Mouse (Mus musculus) urinary bladder, postnatal 10 days (tissue): ENCODE measurements around the gene Kctd4.
"Not testable (repeated sequence)": the region's sequence is repeated elsewhere in the genome, so short reads cannot be mapped to it uniquely, and the experiment has no call there.

Experiments
- DNase-seq: peaks from one replicate; pipeline ENCODE4 v3.0.0; 2022; ENCODE audit warnings: low spot score

Gene Kctd4

DNA sequence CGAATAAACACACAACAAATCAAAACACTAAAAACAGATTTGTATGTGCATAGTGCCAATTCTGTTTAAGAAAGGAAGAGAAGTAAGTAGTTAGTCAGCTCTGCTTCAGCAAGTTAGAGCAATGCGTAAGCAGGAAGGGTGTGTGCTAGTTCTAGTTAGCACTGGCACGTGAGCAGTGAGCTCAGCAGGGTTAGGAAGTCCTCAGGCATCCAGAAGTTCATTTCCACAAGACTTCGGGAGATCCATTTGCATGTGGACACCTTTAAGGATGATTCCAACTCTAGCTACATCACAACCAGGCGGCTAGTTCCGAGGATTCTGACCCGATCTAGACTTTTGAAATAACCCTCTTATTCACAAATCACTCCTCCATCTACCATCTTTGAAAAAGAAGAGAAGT, at the start of gene Kctd4:
Kctd4 (plus strand) TSS at position 244 of the 400 bp plus-strand sequence.
- DNase-seq: no peak

DNA sequence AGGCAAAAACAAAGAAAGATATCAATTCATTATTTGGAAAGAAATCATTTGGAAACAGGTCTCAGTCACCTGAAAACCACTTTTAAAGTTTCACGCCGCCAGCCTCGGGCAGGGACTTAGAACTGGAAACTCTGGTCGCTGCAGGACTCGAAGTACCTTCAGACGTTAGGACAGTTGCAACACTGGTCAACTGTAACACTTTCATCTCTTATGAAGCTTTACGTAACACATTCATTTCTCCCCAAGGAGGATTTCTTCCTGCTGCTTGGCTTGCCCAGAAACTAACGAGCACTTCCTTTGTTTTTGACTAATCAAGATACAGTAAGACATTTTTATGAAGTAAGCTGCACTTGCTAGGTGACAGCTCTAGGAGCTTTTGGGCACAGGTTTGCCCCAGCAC, 47.9 kb upstream of the Kctd4 start:
- no peak for DNase-seq

DNA sequence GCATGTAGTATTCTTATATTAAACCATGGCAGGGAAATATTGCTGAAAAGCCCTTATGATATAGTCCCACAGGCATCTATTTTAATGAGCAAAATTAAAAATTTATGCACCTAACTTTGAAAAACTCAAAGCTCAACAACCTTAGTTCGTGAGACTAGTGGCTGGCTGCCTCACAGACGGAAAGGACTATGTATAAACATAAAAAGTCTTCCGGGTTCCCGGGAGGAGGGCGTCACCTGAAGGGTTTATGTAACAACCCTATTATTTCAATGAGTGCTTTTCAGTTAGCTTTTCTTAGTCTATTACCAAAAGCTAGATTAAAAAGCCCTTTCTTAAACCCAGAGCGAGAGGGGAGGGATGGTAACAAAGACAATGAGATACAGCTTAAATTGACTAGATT, 42.8 kb upstream of the Kctd4 start:
- no peak for DNase-seq

DNA sequence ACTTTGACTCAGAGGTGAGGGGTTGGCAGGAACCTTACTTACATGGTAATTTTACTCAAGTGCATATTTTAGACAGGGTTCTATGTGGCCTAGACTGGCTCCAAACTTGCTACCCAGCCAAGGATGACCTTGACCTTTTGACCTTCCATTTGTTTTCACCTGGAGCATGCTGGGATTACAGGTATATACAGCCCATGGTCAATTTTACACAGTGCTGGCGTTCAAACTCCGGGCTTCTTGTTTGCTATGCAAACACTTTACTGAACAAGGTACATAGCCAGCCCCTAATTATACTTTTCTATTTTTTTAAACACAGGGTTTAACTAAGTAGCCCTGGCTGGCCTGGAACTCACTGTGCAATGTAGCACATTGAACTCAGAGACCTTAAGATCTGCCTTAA, 42.1 kb upstream of the Kctd4 start:
- DNase-seq: no peak

DNA sequence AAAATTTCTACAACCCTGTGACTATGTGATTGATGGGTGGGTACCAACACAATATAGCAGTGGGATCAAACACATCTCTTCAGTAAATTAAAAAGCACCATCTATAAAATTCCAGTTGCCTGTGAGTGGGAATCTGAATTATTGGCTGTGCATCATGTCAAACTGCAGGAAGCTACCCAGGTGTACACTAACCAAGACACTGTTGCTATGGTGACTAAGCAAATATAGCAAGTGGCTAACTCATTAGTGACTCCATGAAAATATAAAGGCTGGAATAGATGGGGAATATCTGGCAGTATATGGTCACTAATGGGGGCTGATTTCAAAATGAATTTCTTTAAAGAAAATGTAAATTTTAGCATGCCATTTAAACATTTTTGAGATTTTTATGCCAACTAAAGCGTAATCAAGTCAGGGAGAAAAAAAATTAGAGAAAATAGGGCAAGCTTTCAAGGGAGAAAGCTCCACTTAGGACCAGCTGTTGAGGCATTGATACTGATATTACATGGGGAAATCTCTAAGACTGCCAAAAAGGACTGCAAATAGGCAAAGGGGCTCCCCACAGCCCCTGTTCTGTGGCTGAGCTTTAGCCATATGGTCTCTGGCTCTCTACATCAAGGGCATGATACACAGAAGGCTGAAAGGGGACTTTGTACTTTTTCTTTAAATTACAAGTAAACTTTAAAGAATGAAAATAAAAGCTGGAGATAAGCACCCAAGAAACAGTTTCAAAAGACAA, 31.3 kb upstream of the Kctd4 start:
- no peak for DNase-seq

DNA sequence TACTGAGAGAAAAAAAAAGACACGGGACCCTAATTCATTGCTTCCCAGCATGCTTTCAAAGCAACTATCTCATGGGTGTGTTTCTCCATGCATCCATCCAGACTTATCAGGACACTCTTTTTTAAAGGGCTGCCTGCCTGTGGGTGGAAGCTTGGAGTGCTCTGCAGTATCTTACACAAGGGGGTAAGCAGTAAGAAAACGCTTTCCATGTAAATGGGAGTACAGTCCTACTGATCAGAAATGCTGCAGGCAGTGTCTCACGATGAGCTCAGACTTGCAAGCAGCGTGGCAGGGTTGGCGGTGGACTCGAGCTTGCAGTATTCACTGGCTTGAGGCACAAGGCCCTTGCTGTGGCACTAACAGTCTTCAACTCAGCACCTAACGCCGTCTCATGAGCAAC, 25.1 kb upstream of the Kctd4 start:
- DNase-seq: not testable (repeated sequence)

DNA sequence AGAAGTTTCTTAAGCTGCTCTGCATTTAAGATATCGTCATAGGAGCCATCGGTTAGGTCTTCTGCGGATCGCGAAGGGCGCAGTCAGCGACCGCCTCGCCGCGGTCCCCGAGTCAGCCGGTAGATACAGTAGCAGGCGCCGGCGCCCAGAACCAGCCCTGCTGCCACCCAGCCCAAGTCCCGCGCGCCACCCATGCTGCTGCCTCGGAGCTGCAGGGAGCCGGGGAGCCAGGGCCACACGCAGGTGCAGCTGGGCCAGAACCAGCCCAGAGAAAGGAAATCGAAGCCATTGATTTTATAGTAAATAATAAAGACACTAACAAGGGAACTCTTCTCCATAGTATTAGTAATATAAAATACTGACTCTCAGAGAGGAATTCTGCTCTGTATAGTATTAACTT, 23.5 kb upstream of the Kctd4 start:
- no peak for DNase-seq

DNA sequence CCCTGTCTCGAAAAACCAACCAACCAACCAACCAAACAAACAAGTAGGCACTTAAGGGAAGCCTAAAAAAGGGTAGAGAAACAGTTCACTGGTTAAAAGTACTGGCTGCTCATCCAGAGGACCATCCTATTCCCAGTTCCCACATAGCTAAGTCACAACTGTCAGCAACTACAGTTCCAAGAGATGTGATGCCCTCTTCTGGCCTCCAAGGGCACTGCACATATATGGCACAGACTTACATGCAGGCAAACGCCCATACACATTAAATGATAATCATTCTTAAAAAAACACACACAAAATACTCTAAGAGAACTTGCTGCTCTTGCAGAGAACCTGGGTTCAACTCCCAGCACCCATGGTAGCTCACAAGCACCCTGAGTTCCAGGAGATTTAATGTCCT, 20.4 kb upstream of the Kctd4 start:
- no peak for DNase-seq

DNA sequence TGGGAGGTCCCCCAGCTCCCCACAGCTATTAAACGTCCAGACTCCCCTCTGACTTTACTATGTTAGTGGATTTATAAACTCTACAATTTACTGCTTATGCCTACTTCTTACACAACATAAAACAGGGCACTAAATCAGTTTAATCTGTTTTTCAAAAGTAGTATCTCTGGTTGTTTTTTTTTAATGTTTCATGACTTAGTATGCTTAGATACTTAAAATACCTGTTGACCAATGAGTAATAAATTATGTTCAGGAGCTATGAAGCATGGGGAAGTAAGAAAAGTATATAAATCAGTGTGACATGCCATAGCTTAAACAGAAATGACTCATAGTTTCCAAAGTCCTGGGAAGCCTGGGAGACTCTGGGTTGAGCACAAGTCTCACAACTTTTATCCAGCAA, 17.1 kb upstream of the Kctd4 start:
- DNase-seq: no peak

DNA sequence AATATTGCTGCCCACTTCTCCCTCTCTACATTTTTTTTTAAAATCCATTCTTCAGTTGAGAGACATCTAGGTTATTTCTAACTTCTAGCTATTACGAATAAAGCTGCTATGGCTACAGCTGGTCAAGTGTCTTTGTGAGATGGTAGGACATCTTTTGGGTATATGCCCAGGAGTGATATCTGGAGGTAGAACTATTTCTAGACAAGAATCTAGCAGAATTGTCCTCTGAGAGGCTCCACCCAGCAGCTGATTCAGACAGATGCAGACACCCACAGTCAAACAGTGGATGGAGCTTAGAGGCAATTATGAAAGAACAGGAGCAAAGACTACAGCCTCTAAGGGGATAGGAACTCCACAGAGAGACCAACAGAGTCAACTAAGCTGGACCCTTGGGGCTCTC, 13.3 kb upstream of the Kctd4 start:
- no peak for DNase-seq

DNA sequence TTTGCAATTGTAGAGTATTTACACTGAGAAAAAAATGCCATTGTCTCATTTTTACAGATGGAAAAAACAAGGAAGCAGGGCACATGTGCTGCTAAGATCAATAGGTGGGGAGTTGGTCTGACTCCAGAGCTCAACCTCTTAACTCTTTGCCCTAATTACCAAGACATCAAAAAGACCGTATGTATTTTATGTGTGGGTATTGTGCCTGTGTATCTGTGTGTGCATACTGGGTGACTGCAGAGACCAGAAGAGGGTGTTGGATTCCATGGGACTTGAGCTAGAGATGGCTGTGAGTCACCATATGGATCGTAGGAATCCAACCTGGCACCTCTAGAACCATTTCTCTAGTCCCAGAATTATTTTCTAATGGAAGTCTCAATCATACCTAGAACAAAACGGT, 12.4 kb upstream of the Kctd4 start:
- DNase-seq: no peak

DNA sequence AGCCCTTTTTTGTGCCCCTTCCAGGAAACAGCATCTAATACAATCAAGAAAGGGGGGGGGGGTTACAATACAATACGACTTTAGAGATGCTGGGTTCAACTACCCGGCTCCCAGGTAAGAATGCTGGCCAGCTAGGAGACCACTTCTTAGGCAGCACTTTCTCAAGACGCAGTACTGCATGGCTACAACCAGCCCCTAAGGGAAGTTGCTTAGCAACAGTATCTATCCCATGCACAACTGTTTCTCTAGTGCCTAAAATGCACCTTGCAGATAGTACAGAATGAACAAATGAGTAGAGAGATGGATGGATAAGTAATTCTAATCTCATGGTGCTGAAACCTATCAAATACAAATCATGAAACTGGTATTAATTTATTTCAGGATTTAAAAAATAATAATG, 7.1 kb upstream of the Kctd4 start:
- DNase-seq: no peak

DNA sequence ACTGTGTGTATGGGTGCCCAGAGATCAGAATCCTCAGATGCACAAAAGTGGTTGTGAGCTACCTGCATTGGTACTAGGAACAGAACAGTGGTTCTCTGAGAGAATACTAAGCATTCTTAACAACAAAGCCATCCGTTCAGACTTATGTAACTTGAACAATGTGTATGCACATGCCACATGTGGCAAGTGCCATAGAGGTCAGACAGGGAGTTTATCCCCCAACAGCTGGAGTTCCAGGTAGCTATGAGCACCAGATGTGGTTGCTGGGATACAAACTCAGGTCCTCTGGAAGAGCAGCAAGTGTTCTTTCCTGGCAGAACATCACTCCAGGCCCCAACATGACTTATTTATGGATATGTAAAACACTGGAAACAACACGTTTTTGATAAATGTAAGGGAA, 1.8 kb upstream of the Kctd4 start:
- DNase-seq: no peak

DNA sequence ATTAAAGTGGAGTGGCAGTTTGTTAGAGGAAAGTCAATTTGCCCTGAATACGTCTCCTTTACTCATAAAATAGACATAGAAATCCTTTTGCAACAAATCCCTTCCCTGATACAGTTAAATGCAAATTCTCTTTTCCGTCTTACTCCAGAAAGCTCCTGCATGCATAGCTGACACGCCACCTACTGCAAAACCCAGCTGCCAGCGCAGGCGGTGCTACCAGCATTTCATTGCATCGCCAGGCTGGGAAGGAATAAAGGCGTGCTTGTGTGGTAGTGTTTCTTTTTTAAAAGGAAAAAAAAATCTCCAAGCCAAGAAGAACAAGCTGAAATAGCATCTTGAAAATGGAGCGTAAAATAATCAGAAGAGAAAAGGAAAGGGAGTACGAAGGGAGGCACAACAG, 7.4 kb downstream of the Kctd4 start:
- no peak for DNase-seq

DNA sequence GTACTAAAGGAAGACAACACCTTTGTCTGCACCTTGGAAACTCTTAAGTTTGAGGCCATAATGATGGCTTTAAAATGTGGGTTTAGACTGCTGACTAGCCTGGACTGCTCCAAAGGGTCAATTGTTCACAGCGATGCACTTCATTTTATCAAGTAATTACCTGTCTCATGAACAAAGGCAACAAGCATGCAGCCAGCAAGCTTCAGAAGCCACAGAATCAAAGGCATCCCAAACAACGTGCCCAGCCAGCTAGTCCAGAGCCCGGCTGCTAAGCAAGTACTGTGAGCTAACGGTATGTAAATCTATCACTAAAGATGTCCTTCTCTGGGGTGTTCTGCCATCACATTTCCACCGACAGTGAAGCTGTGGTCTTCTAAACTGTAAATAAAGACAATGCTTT, 8.4 kb downstream of the Kctd4 start:
- no peak for DNase-seq

DNA sequence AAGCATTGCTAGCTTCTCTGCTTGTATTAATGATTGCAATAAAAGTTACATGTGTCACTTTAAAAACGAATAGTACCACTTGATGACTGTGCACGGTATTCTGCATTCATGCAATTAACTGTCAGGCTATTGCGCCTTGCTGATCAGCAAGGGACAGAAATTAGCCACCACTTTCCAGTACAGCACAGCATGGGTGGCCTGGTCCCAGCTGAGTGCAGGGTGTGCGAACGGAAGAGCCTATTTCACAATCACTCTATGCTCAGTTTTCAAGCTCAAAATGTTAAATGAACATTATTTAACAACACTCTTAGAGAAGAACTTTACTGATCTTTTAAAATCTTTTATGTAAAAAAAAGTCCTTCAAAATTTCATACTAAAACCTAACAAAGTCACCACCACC, 9.2 kb downstream of the Kctd4 start:
- no peak for DNase-seq

DNA sequence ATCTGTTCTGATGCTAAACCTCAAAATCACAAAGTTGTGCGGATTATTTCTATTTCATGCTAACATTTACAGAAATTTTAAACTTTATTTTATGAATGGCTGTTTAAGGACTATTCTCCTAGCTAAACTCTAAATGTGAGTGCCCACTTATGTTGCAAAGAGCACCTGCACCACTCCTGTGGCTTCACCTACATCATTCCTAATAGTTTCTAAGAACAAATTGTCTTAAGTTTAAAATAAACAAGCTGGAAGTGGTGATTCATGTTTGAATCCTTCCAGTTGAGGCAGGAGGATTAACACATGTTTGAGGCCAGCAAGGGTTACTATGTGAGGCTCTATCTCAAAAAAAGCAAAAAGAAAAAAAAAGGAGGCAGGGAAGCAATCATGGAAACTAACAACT, 9.6 kb downstream of the Kctd4 start:
- DNase-seq: no peak

DNA sequence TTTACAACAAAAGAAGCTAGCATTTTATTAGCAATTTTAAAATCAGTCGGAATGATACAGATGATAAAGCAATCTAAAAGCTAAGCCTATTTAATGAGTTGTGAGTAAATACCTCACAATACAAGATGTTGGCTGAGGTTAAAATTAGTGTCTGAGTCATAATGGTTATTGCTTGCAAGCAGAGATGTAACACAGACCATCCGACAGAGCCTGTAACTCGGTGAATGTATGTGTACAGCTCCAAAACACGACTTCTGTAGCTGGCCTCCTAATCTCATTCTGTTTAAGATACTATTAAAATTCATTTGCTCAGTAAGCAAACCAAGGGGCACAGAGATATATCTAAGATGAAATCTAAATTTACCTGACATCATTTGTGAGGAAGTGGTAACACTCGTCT, 12.5 kb downstream of the Kctd4 start:
- no peak for DNase-seq

DNA sequence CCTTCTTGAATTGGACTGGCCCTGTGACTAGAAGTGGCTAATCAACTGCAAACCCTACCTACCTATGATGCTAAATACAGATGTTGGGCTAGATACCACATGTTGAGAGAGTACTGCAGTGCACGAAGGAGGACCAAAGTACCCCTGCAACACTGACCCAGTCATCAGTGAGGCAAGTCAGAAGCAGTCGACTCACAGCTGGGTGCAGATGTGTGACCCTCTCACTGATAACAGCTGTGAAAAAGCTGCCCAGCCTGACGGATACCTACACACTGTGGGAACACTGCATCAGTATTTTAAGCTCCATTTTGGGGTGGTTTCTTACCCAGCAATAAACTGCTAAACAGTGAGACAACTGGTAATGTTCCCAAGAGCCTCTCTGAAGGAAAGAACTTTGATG, 21.3 kb downstream of the Kctd4 start:
- no peak for DNase-seq

DNA sequence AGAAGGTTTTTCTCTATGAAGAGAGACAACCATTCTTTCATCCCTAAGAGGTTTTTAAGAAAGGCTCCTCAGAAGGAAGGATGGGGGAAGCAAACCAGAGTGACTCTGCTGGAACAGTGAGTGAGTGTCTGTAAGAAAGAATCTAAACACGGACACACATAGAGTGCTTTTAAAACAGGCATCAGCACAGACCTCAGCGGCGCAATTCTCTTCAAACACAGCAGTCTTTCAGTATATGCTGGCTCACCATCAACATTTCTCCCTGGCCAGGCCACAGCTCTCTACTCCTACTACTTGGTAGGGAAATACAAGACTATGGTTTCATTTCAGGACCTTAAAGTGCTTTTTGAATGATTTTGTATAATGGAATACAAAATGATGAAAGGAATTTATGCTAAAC, 26.4 kb downstream of the Kctd4 start:
- DNase-seq: no peak

DNA sequence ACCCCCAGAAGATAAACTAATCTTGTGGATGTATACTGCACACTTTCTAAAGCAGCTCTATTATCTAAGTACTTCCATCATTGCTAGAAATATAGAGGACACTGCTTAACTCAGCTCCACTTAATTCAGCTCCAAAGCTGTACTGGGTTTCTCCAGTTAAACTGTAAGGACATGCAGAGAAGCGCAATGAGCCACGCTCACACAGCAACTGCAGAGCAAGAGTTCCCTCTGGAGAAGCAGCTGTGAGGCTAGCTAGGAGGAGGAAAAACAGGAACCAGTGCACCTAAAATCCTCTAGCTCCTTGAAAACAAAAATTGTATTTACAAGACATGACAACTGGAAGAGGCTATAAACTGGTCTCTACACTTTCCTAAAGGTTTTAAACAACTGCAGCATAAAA, 29.1 kb downstream of the Kctd4 start:
- DNase-seq: no peak

DNA sequence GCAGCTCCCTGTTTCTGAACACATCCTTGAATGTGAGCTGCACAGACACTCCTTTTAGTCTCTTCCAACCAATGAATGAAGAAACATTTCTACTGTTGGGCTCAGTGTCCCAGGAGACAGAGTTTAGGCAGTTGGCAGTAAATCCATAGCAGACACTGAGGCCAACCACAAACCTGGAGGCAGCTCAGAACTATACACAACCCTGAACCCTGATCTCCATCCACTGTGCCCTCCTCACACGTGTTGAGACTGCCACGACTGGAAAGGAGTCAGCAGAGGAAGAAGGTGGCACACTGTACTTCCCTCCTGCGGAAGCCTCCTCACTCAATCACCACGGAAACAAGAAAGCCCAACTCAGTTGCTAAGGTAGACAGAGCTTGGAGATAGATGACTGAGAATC, 30.3 kb downstream of the Kctd4 start:
- DNase-seq: no peak

DNA sequence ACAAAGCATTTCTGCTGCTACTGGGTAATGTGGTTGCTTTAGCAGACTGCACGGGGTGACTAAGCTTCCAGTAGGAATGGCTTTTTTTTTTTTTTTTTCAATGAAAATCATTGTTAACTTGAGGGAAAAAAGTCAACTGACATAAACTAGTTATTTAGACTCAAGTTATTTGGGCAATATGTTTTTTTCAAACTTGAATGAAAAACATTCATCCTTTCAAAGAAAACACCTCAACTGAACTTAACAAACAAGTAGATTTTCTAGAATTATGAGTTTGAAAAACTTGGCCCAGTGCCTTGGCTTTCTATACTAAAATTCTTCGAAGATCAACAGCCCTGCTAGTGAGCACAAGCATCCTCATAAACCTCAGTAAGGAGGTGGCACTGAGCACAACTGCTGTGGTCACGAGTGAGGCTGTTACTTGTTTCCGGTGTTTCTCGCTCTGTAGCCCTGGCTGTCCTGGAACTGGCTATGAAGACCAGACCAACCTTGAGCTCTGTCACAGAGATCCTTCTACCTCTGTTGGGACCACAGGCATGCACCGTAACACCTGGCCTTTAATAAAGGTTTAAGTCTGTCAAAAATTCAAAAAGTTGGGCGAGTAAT, 32.2 kb downstream of the Kctd4 start:
- DNase-seq: no peak

DNA sequence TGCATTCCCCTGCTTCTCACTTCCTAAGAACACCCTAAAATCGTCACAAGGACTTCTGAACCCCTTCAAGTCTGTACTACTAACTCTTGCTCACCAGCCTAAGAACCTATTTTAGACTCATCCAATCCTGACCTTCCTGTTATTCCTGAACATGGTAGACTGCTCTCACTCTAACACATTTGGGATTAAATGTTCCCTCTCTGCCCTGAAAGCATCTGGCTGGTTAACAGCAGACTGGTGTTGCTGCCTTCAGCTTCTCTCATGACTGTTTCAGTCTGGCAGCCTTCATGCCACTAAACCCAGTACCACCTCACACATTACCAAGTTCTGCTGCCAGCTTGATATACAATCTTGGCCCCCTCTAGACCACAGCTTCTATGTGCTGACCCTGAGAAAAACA, 34.4 kb downstream of the Kctd4 start:
- no peak for DNase-seq
